Mouse (Mus musculus): ENCODE measurements at regions not wholly inside any gene's neighbourhood (a gene's known extent, or its start where the extent isn't known, plus 50 kb on each side); places are given as distances from the start of the nearest gene placed in this dataset.

DNA sequence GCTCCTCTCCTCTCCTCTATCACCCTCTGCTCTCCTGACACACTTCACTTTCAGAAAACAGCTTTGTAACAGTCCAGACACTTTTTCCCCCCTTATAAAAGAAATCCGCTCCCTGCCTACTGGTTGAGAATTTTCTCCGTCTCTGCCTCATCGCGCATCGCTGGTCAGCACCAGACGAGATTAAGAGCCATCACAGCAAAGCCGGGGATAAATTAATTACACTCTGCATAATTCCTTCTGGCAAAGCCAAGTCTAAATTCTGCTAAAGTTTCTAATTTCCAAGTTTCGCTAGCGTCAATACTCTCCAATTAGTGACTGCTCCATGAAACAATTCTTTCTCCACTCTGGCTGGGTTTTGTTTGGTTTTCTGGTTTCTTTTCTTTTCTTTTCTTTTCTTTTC, 51.2 kb upstream of the Spaca7 start:
- TF ChIP-seq CTCF (IDR thresholded peaks at IDR 0.05; ENCODE audit: extremely low read depth, insufficient read depth, low read length), result no peak
- no peak for TF ChIP-seq POLR2A (IDR thresholded peaks at IDR 0.05; ENCODE audit: extremely low read depth, insufficient read depth, low read length)

Data from cortical plate, adult 2 months (tissue).